Mouse (Mus musculus) bone marrow, adult 2 months (tissue): ENCODE measurements at regions not wholly inside any gene's neighbourhood (a gene's known extent, or its start where the extent isn't known, plus 50 kb on each side); places are given as distances from the start of the nearest gene placed in this dataset.

Experiments used
- CTCF ChIP-seq: fragments of 200-500 bp; IDR thresholded peaks from 2 replicates; pipeline ENCODE4 v1.5.1; 2011; ENCODE audit warnings: low read length, control low read depth; ENCODE audit not compliant: control insufficient read depth, insufficient read depth
- POLR2A ChIP-seq: fragments of 200-500 bp; IDR thresholded peaks from 2 replicates; pipeline ENCODE4 v1.6.1; 2011; ENCODE audit warnings: low read depth, mild to moderate bottlenecking, control low read depth, low read length, borderline replicate concordance; ENCODE audit not compliant: control insufficient read depth

DNA sequence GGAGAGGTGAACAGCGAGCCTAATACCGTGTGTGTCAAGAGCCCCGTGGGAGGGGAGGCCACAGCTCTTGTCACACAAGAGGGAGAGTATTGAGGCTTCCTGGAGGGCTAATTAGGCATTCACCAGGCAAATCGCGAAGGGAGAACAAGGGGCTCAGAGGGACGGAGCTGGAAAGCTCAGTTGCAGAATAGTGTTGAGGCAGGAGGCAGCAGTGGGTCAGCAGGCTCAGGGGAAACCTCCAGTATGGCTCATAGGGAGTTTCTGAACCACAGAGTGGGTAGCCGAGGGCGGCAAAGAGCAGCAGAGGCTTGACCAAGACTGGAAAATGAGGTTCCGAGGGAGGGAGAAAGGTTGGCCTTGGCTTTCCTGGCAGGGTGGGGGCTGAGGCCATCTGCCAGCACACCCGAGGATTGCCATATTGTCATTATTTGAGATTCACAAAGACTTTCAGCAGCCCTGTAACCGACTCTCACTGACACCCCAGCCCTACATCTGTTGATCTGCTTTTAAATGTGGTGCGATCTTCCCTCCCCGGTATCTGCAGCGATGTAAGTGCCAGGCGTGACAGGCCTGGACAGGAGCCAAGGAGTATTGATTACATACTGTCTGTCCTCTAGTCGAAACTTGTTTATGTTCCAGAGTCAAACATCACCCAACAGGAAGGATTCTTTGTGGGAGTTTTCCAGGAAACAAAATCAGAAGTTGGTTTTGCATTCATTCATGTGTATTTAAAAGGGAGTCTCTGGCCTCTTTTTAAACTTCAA, 198.5 kb downstream of the Enc1 start:
- TF ChIP-seq CTCF (no peak), POLR2A (no peak)
